Mouse (Mus musculus) adrenal gland (tissue): ENCODE measurements around the gene Notum.

Source experiments
- intact Hi-C: fragments of 180-260 bp; cut with DNase I; formaldehyde crosslinking; loops from one replicate; pipeline ENCODE4 v1.15.1; 2025
- microRNA-seq, 2 experiments: library from miRNA; unstranded; fragments of <30 nt; microRNA quantifications; one replicate each; pipeline ENCODE4; 2019

The Notum gene

DNA sequence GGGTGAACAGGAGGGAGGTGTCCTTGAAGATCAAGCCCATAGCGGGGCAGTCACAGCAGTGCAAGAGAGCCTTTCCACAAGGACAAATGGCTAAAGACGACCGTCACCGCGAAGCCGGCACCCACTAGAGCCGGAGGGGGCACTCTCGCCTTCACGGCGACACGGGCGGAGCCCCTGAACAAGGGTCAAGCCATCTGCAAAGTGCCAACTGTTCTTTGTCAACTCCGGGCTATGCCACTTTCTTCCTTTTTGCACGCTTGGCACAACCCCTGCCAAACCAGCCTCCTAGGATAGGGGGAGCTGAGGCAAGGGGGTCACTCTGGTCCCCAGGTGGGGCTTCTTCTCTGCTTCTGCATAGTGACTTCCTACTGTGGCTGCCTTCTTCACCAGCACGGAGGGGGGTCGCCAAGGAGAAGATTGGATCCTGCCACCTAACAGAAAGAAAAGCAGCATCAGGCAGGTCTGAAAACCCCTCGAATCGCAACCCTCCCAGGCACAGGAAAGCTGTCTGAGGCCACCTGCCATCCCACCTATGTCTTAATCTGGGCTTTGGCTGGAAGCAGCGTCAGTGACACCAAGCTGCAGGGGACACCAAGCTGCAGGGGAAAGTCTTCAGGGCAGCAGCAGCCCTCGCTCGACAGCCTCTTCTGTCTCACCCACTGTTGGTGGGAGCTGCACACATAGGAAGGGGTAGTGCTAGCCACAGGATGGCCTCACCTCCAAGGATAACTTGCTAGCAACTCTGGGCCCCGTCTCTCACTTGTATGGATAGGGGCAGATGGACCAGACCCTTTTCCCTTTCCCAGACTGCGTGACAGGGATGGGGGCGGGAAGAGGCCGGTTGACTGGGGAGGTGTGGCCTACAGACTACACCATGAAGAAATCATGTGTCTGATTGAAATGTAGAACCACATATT, 42.1 kb downstream of the Notum start:
- intact Hi-C loops, result no loop called here

DNA sequence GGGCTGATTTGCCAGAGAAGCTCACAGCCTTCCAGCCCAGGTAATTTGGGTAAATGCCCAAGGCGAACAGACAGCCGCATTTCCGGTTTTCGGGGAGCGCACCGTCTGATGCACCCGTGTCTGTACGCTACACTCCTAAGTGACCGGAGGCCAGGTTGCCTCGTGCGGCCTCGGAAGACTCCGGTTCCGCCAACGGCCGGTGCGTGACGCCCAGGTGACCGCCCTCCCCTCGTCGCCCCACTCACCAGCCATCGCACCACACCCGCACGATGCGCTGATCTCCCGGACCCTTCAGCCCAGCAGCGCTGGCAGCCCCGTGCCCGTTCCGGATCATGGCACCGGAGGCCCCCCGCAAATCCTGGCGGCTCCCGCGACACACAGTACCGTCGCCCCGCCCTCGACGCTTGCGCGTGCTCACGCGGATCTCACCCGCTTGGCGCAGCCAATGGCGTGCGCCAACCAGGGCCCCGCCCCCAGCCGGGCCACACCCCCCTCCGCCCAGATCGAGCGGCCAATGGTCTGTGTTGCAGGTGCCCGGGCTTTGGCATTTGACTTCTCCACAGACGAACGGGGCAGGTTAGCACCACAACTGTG, 43.4 kb downstream of the Notum start, which contains the start of gene Pcyt2:
Pcyt2 (minus strand) TSS at position 418 of the 594 bp plus-strand sequence.
- intact Hi-C loops, result no loop called here

GRCm38 (mm10) chr11:120616617-120617294, 44.2 kb downstream of the Notum start:
- intact Hi-C loops, result no loop called here

DNA sequence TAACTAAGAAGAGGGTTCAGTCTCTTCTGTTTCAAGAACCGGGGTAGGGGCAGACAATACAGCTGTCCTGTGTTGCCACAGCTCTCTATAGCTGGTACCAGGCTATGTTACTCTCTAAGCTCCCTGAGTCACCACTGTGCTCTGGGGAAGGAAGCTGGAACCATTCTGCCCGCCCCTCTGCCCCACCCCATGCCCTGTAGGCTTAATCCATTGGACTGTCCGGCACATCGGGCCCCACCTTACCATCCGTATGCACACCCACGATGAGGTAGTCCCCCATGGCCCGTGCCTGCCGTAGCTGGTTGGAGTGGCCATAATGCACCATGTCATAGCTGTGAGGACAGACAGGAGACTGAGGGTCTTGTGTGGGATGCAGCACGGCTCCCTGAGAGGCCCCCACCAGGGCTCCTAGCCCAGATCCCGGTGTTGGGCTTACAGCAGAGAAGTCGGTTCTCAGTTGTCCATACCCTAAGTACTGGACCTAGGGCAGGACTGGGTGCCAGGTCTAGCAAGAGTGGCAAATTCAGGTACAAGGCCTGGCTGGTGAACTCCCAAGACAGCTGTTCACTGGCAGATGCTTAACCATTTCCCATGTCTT, 45.3 kb downstream of the Notum start:
- intact Hi-C loops, result no loop called here

DNA sequence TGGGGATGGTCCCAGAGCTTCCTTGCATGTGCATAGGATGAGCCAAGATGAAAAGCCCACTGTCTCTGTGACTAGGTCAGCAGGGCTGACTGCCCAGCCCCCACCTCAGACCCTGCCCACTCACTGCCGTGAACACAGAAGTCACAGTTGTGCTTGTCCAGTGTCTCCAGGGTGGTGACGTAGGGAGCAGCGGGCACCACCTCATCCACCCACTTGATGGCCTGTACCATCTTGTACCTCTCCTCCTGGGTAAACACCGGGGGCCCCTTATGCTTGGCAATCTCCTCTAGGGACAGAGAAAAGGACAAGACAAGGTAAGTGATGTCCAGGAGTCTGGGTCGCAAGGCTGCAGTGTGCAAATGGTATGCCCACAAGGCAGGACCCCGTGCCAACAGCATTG, 45.8 kb downstream of the Notum start:
- intact Hi-C loops, result no loop called here

GRCm38 (mm10) chr11:120613976-120614375, 47.0 kb downstream of the Notum start:
- intact Hi-C loops, result loop anchor here (5.0 kb wide), 2 partner anchors 37 to 97 kb away; no protein-coding TSS in a partner anchor

GRCm38 (mm10) chr11:120613481-120613972, 47.4 kb downstream of the Notum start:
- intact Hi-C loops, result loop anchor here (5.0 kb wide), 2 partner anchors 36 to 96 kb away; no protein-coding TSS in a partner anchor

- intact Hi-C loops, result loop anchor here (5.0 kb wide), 2 partner anchors 35 to 95 kb away; no protein-coding TSS in a partner anchor
Observed at GRCm38 (mm10) chr11:120612763-120613162, 48.2 kb downstream of the Notum start.

- intact Hi-C loops, result loop anchor here (5.0 kb wide), 2 partner anchors 33 to 93 kb away; no protein-coding TSS in a partner anchor
Observed at GRCm38 (mm10) chr11:120610477-120611046, 50.4 kb downstream of the Notum start.

DNA sequence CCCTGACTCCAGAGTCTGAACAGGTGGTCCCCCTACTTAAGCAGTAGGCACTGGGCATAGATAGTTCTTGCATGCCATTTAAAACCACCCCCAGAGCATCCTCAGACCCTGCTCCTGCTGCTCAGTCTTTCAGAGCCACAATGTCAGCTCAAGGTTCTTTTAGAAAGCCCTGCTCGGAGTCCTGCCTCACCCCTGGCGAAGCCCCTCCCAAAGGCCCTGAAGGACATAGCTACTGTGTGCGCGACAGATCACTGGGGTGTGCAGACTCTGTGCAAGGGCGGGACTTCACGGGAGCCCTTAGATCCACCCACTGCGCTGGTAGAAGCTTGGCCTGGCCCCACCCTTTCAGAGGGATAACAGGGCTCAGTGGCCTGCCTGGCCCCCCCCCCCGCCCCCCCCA, 51.7 kb downstream of the Notum start:
- intact Hi-C loops, result no loop called here

- intact Hi-C loops, result no loop called here
Observed at GRCm38 (mm10) chr11:120608241-120609034, 52.5 kb downstream of the Notum start, which contains the start of gene Npb. Npb (plus strand) TSS chr11:120608477.

DNA sequence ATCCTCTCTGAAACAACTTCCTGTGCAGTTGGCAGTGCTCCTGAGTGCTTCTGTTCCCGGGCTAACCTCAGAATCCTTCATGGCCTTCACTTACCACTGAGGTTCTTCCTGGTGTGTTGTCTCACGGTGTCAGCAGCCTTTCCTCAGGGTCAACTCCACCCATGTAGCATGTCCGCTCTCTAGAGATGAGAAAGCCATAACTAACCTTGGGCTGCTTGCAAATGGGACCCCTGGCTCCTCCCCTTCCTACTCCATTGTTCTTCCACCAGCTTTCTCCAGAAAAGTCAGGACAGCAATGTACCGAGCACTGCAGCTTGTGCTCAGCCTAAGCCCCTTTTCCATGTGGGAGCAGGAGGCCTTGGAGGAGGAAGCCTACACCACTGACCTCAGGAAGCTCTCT, 54.2 kb downstream of the Notum start:
- intact Hi-C loops, result no loop called here

- intact Hi-C loops, result no loop called here
Observed at GRCm38 (mm10) chr11:120605667-120606066, 55.3 kb downstream of the Notum start.

Small RNA genes within 50 kb of the gene (microRNA-seq; reads per million reads assigned to microRNA genes)
- 0 to 0.86 reads per million in 2 experiments for gene Mir6936
